9 mouse cellular contexts compared by ENCODE assay signal in genomic region chr10:120646862-120647311, GRCm38 (mm10).
A peak's percentile ranks its signal among the peaks of the same experiment; 100 is the strongest.
DNase-seq lines count a peak whose midpoint lies in the region; ATAC-seq and TF ChIP-seq lines count a peak whose summit lies in the region.
"Had no signal": no experiment of that assay in that cellular context is flagged by ENCODE, and none has a peak within 500 bp of the region (broad histone marks: within the 10 kb centered on the region; RNA-seq: fewer than 3 reads in every experiment).

No protein-coding gene starts in this region.

- peak overlapping the region; percentile 41 for H3K9ac ChIP-seq in forebrain, embryonic 11.5 days (ENCODE audit: low read length)
- no peak overlapping the region for H3K9ac ChIP-seq in hindbrain, postnatal 0 days (replicated peaks; ENCODE audit: low read length)
- H3K9ac ChIP-seq in midbrain, embryonic 11.5 days (ENCODE audit: low read length): peak overlapping the region; percentile 47; the same call in 1 of the 2 replicates

- DNase-seq in heart, adult 11 months: peak; percentile 80
- no peak for DNase-seq in heart, adult 9 months (ENCODE audit: low spot score in 2 of 2)
- DNase-seq in adrenal gland, postnatal 14 days: peak; percentile 62
- peak; percentile 66 for DNase-seq in forebrain, embryonic 11.5 days (ENCODE audit: low spot score)
- peak; percentile 79 for DNase-seq in hindbrain, postnatal 0 days (ENCODE audit: low spot score)
- peak; percentile 95 for DNase-seq in midbrain, embryonic 11.5 days (ENCODE audit: low spot score, missing footprints)
- DNase-seq in left cerebral cortex, adult 8-10 months (ENCODE audit: low spot score in 2 of 2): no peak

- no peak overlapping the region for H3K27ac ChIP-seq in forebrain, embryonic 11.5 days (ENCODE audit: low read depth, low read length)
- no peak overlapping the region; the same call in 1 of the 2 replicates for H3K27ac ChIP-seq in hindbrain, postnatal 0 days
- peak overlapping the region; percentile 22; the same call in 1 of the 2 replicates for H3K27ac ChIP-seq in midbrain, embryonic 11.5 days (ENCODE audit: low read depth, low read length)

- TF ChIP-seq CTCF in hindbrain, postnatal 0 days (IDR thresholded peaks at IDR 0.05; ENCODE audit: low read depth): no peak

- ATAC-seq in forebrain, embryonic 11.5 days (replicated peaks; ENCODE audit: low FRiP score): peak; percentile 67
- ATAC-seq in hindbrain, postnatal 0 days: peak; percentile 76
- ATAC-seq in midbrain, embryonic 11.5 days (ENCODE audit: low FRiP score): peak; percentile 81
- ATAC-seq in erythroid progenitor cell, adult 5-6 weeks (replicated peaks; ENCODE audit: low FRiP score, poor library complexity, severe bottlenecking): no peak

- 8% methylated on average over 14 of the region's 14 CpGs for WGBS in forebrain, embryonic 11.5 days
- WGBS in hindbrain, postnatal 0 days: 5% methylated on average over 14 of the region's 14 CpGs
- whole genome bisulfite sequencing in midbrain, embryonic 11.5 days: 5% methylated on average over 14 of the region's 14 CpGs

- 0 out of 2 replicates have a peak, but pooled peaks cover 2% of the 10 kb centered on the region for H3K9me3 ChIP-seq in forebrain, embryonic 11.5 days (ENCODE audit: control insufficient read depth, low read length)
- no peaks in the 10 kb centered on the region for H3K9me3 ChIP-seq in hindbrain, postnatal 0 days (ENCODE audit: low read length)
- no peaks in the 10 kb centered on the region for H3K9me3 ChIP-seq in midbrain, embryonic 11.5 days (ENCODE audit: control insufficient read depth, low read length)

- no peaks in the 10 kb centered on the region for H3K36me3 ChIP-seq in forebrain, embryonic 11.5 days (ENCODE audit: control insufficient read depth, insufficient read depth, low read length)
- no peaks in the 10 kb centered on the region for H3K36me3 ChIP-seq in hindbrain, postnatal 0 days (ENCODE audit: insufficient read depth, low read length)
- H3K36me3 ChIP-seq in midbrain, embryonic 11.5 days (ENCODE audit: control insufficient read depth, insufficient read depth, low read length): no peaks in the 10 kb centered on the region

- H3K27me3 ChIP-seq in forebrain, embryonic 11.5 days (ENCODE audit: control insufficient read depth, insufficient read depth, low read length): no peaks in the 10 kb centered on the region
- H3K27me3 ChIP-seq in hindbrain, postnatal 0 days (ENCODE audit: insufficient read depth, low read length): no peaks in the 10 kb centered on the region
- no peaks in the 10 kb centered on the region for H3K27me3 ChIP-seq in midbrain, embryonic 11.5 days (ENCODE audit: control insufficient read depth, insufficient read depth, low read length)
- H3K27me3 ChIP-seq: CH12.LX had no signal

- H3K4me2 ChIP-seq in forebrain, embryonic 11.5 days (ENCODE audit: low read depth, low read length, severe bottlenecking): peak overlapping the region; percentile 32
- H3K4me2 ChIP-seq in hindbrain, postnatal 0 days (ENCODE audit: low read depth, low read length): peak overlapping the region; percentile 49
- H3K4me2 ChIP-seq in midbrain, embryonic 11.5 days: peak overlapping the region; percentile 43

- no peak overlapping the region for H3K4me3 ChIP-seq in forebrain, embryonic 11.5 days (ENCODE audit: low read depth, low read length)
- no peak overlapping the region for H3K4me3 ChIP-seq in hindbrain, postnatal 0 days (ENCODE audit: low read length)
- 0 out of 2 replicates have a peak overlapping the region, but pooled peaks have one; percentile 3 for H3K4me3 ChIP-seq in midbrain, embryonic 11.5 days (ENCODE audit: low read depth, low read length)

- H3K4me1 ChIP-seq in forebrain, embryonic 11.5 days (replicated peaks; ENCODE audit: control insufficient read depth, insufficient read depth, low read length): peaks cover 3% of the 10 kb centered on the region; the same call in 1 of the 2 replicates
- peaks cover 7% of the 10 kb centered on the region; the same call in 1 of the 2 replicates for H3K4me1 ChIP-seq in hindbrain, postnatal 0 days (ENCODE audit: insufficient read depth, low read length)
- H3K4me1 ChIP-seq in midbrain, embryonic 11.5 days (ENCODE audit: control insufficient read depth, insufficient read depth, low read length): no peaks in the 10 kb centered on the region; the same call in 1 of the 2 replicates

Comparison
In these comparisons a context has a peak if more than half of its experiments do, and no peak if none do; other contexts are left out.
1. DNase-seq: peak in heart, adult 11 months (single experiment), adrenal gland, postnatal 14 days (single experiment), forebrain, embryonic 11.5 days (single experiment), hindbrain, postnatal 0 days (single experiment) and midbrain, embryonic 11.5 days (single experiment); none in heart, adult 9 months (0 of 2) and left cerebral cortex, adult 8-10 months (0 of 2).
2. Peak in every context shown above with its lines, with median percentiles within 50 percentile points of each other: H3K4me2 ChIP-seq.